Mouse (Mus musculus): ENCODE data around the gene Plin3. TPM values are rescaled to one million over a fixed set of nuclear protein-coding genes. Genes with fewer than 3 reads are reported as not detected.

Plin3 gene
- polyA plus RNA-seq, 1 experiment from 2014 or later = 37.5 TPM

DNA sequence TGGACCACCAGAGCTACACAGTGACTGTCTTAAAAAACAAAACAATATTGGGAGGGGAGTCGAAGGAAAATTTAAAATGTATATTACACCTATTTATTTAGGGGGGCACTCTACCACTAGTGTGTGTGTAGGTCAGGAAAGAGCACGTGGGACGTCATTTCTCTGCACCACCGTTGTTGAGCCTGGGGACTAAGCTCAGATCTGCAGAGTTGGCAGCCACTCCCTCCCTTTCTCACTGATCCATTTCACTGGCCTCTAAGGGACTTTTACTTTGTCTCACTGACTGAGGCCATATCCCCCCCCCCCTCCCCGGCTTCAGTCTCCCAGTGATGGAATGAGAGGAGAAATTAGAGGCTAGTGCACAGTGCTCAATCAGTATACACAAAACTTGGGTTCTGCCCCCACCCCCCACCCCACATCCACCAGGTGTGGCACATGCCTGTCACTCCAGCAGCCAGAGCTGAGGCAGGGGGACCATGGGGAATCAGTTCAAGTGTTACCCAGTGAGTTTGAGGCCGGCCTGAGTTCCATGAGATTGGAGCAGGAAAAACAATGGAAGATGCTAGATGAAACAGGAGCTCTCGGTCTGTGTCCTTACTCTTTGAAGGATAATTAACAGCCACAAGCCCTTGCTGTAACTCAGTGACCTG is 722 bp downstream of the Plin3 start:
- no peak for DNase-seq (ENCODE audit: low spot score)
- H3K36me3 ChIP-seq (ENCODE audit: control insufficient read depth, insufficient read depth, low read length) = no peaks in the 10 kb centered on the region
- H3K9ac ChIP-seq (ENCODE audit: low read length) = no peak overlapping the region; the same call in 1 of the 2 replicates
- no peak overlapping the region; the same call in 1 of the 2 replicates for H3K4me3 ChIP-seq (ENCODE audit: low read depth, low read length)
- peak overlapping the region; percentile 88; the same call in 1 of the 2 replicates for H3K27ac ChIP-seq (ENCODE audit: low read depth, low read length)
- no peaks in the 10 kb centered on the region for H3K27me3 ChIP-seq (ENCODE audit: control insufficient read depth, insufficient read depth, low read length)
- peak overlapping the region; percentile 72; the same call in 1 of the 2 replicates for H3K4me2 ChIP-seq (ENCODE audit: low read depth, low read length, severe bottlenecking)
- no peak for ATAC-seq (replicated peaks; ENCODE audit: low FRiP score)
- H3K9me3 ChIP-seq (ENCODE audit: control insufficient read depth, low read length) = no peaks in the 10 kb centered on the region
- 61% methylated on average over 7 of the region's 7 CpGs for WGBS
- H3K4me1 ChIP-seq (replicated peaks; ENCODE audit: control insufficient read depth, insufficient read depth, low read length) = peaks cover 23% of the 10 kb centered on the region

DNA sequence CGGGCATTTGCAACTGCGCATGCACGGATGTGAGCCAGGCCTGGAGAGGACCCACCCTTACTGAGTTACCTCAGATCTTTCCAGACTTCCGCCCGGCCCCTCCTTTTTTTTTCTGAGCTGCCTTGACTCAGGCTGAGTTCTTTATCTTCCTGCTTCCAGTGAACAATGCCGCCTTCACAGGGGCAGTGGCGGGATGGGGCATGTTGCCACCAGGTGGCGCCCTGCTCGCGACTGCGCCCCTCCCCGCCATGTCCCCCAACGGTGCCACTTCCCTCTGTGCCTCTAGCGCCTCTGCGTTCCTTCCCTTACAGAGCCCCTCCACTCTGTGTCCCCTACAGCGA is 1.5 kb downstream of the Plin3 start:
- H3K9ac ChIP-seq (ENCODE audit: low read length) = peak overlapping the region; percentile 14
- H3K27ac ChIP-seq (ENCODE audit: low read depth, low read length) = peak overlapping the region; percentile 88
- no peaks in the 10 kb centered on the region for H3K27me3 ChIP-seq (ENCODE audit: control insufficient read depth, insufficient read depth, low read length)
- ATAC-seq (replicated peaks; ENCODE audit: low FRiP score) = peak; percentile 86
- peak overlapping the region; percentile 72 for H3K4me2 ChIP-seq (ENCODE audit: low read depth, low read length, severe bottlenecking)
- DNase-seq (ENCODE audit: low spot score) = peak; percentile 94
- under 1% methylated on average over 16 of the region's 16 CpGs for WGBS
- peak overlapping the region; percentile 39; the same call in 1 of the 2 replicates for H3K4me3 ChIP-seq (ENCODE audit: low read depth, low read length)
- peaks cover 23% of the 10 kb centered on the region for H3K4me1 ChIP-seq (replicated peaks; ENCODE audit: control insufficient read depth, insufficient read depth, low read length)
- H3K9me3 ChIP-seq (ENCODE audit: control insufficient read depth, low read length) = no peaks in the 10 kb centered on the region
- no peaks in the 10 kb centered on the region for H3K36me3 ChIP-seq (ENCODE audit: control insufficient read depth, insufficient read depth, low read length)

DNA sequence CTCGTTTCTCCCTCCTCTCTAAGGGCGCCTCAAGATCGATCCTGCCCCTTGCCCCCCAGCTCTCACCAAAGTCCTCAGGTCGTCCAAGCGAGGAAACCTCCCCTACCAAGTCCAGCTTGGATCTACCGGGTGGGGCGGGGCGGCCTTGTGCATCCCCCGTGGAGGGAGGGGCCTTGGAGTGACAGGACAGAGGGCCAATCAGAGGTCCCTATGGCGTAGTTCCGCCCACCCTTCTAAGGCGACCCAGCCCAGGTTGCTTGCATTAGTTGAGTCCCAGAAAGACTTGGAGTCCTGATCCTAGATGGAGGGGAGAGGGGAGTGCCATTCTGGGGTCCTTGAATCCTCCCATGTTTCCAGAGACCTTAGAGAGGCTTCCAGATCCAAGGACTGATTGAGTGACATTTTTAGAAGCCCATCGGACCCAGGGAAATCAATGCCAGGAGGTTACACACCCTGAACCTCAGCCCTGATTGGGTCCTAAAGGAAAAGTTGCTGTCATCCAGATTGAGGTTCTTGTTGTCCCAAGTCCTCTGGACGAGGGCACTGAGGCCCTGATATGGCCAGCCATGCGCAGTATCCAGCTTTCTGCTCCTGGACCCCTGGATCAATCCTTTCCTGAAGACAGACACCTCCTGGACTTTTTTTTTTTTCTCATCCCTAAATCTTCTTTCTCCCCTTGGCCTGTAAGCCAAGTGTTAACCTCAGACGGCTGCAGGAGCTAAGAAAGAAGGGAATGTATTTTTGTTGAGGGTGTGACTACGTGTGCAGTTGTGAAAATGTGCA is 2.1 kb downstream of the Plin3 start:
- DNase-seq (ENCODE audit: low spot score) (peak; percentile 94), ATAC-seq (replicated peaks; ENCODE audit: low FRiP score) (peak; percentile 83)
- no peaks in the 10 kb centered on the region for H3K27me3 ChIP-seq (ENCODE audit: control insufficient read depth, insufficient read depth, low read length)
- H3K4me2 ChIP-seq (ENCODE audit: low read depth, low read length, severe bottlenecking) = peak overlapping the region; percentile 72
- no peaks in the 10 kb centered on the region for H3K9me3 ChIP-seq (ENCODE audit: control insufficient read depth, low read length)
- no peaks in the 10 kb centered on the region; the same call in 1 of the 2 replicates for H3K36me3 ChIP-seq (ENCODE audit: control insufficient read depth, insufficient read depth, low read length)
- peaks cover 23% of the 10 kb centered on the region for H3K4me1 ChIP-seq (replicated peaks; ENCODE audit: control insufficient read depth, insufficient read depth, low read length)
- H3K9ac ChIP-seq (ENCODE audit: low read length) = peak overlapping the region; percentile 59
- 3% methylated on average over 17 of the region's 17 CpGs for WGBS
- H3K4me3 ChIP-seq (ENCODE audit: low read depth, low read length) = peak overlapping the region; percentile 39
- peak overlapping the region; percentile 88 for H3K27ac ChIP-seq (ENCODE audit: low read depth, low read length)

DNA sequence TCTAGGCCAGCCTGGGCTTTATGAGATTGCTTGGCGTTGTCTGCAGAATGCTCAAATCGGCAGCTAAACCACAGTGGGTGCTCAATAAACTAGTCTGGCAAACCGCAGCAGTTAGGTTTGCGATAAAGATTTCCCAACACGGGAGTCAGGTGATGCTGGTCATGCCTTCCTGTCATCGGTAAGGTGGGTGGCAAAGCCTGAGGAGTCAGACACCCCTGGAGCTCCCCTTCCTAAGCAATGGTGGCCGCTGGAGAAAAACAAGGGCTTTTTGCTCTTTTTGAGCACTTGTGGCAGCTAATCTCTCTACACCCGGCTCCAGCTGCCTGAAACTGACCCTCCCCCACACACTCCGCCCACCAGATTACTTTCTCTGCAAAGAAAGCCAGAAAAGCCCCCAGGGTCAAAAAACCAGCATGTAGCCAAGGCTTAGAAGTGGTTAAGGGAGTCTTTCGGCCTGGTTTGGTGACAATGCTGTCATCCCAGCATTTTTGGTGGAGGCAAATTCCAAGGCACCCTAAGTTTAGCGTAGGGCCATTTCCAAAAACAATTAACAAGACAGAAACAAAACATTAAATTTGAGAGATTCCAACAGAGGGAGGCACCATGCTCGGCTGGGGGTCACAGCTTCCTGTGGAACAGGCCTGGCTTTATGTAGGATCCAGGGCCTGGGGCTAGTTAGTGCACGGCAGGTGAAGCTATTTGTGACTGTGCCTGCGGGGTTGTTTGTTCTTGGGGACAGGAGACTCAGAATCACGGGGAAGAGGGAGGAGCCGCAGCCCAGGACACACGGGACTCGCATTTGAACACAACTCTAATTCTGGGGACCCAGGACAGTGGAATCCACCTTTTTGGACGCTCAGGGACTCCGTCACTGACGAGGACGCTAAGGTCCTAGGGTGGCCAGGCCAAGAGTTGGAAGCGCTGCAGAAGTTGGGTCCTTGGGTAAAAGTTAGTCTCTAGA is 3.0 kb downstream of the Plin3 start:
- peaks cover 23% of the 10 kb centered on the region for H3K4me1 ChIP-seq (replicated peaks; ENCODE audit: control insufficient read depth, insufficient read depth, low read length)
- H3K27me3 ChIP-seq (ENCODE audit: control insufficient read depth, insufficient read depth, low read length) = no peaks in the 10 kb centered on the region
- H3K4me2 ChIP-seq (ENCODE audit: low read depth, low read length, severe bottlenecking) = peak overlapping the region; percentile 72
- no peaks in the 10 kb centered on the region for H3K9me3 ChIP-seq (ENCODE audit: control insufficient read depth, low read length)
- 2% methylated on average over 23 of the region's 23 CpGs for WGBS
- H3K27ac ChIP-seq (ENCODE audit: low read depth, low read length) = peak overlapping the region; percentile 88
- peak overlapping the region; percentile 59 for H3K9ac ChIP-seq (ENCODE audit: low read length)
- peak overlapping the region; percentile 39 for H3K4me3 ChIP-seq (ENCODE audit: low read depth, low read length)
- H3K36me3 ChIP-seq (ENCODE audit: control insufficient read depth, insufficient read depth, low read length) = no peaks in the 10 kb centered on the region; the same call in 1 of the 2 replicates
- DNase-seq (ENCODE audit: low spot score) (peak; percentile 80), ATAC-seq (replicated peaks; ENCODE audit: low FRiP score) (peak; percentile 26)

DNA sequence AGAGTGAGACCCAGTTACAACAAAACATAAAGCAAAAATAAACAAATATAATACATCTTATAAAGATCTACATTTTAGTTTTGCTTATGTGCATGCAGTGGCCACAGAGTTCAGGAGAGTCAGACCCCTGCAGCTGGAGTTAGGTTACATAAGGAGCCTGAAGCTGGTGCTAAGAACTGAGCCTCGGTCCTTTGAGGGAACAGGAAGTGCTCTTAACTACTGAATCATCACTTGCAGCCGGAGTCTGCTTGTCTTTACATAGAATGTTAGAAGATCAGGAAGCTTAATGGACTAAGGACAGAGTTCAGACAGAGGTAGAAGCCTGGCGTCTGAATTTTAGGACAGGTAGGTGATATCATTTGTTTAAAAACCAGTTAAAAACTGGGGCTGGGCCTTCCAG is 3.8 kb downstream of the Plin3 start:
- WGBS = 45% methylated on average over 3 of the region's 3 CpGs

DNA sequence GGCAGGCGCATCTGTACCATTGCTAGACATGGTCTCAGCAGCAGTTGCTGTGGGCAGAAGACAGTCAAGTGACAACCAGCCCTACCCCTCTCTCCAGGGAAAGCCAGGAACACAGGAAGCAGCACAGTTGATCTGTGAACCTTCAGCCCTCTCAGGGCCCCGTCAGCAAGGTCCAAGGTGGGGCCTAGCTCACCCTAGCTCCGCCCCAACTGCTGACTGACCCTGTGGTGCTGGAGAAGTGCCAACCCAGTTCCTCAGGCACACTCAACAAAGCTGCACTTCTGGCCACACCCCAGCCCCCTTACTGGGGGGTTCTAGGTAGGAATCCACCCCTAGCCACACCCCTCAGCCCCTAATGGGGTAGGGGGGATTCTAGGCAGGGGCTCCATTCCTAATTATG is 4.8 kb downstream of the Plin3 start:
- DNase-seq (ENCODE audit: low spot score) (no peak), ATAC-seq (replicated peaks; ENCODE audit: low FRiP score) (no peak)
- H3K4me1 ChIP-seq (replicated peaks; ENCODE audit: control insufficient read depth, insufficient read depth, low read length) = peaks cover 23% of the 10 kb centered on the region
- H3K9me3 ChIP-seq (ENCODE audit: control insufficient read depth, low read length) = no peaks in the 10 kb centered on the region
- no peaks in the 10 kb centered on the region; the same call in 1 of the 2 replicates for H3K36me3 ChIP-seq (ENCODE audit: control insufficient read depth, insufficient read depth, low read length)
- no peak overlapping the region for H3K27ac ChIP-seq (ENCODE audit: low read depth, low read length)
- 67% methylated on average over 3 of the region's 3 CpGs for WGBS
- H3K4me3 ChIP-seq (ENCODE audit: low read depth, low read length) = no peak overlapping the region
- no peak overlapping the region for H3K4me2 ChIP-seq (ENCODE audit: low read depth, low read length, severe bottlenecking)
- no peak overlapping the region for H3K9ac ChIP-seq (ENCODE audit: low read length)
- H3K27me3 ChIP-seq (ENCODE audit: control insufficient read depth, insufficient read depth, low read length) = no peaks in the 10 kb centered on the region

More for the DNA sequence above, 3.8 kb downstream of the Plin3 start:
- H3K4me2 ChIP-seq (ENCODE audit: low read depth, low read length, severe bottlenecking) = peak overlapping the region; percentile 72
- peak overlapping the region; percentile 88 for H3K27ac ChIP-seq (ENCODE audit: low read depth, low read length)
- H3K36me3 ChIP-seq (ENCODE audit: control insufficient read depth, insufficient read depth, low read length) = no peaks in the 10 kb centered on the region; the same call in 1 of the 2 replicates
- no peaks in the 10 kb centered on the region for H3K27me3 ChIP-seq (ENCODE audit: control insufficient read depth, insufficient read depth, low read length)
- peaks cover 23% of the 10 kb centered on the region for H3K4me1 ChIP-seq (replicated peaks; ENCODE audit: control insufficient read depth, insufficient read depth, low read length)
- ATAC-seq (replicated peaks; ENCODE audit: low FRiP score) (no peak), DNase-seq (ENCODE audit: low spot score) (no peak)
- H3K4me3 ChIP-seq (ENCODE audit: low read depth, low read length) = peak overlapping the region; percentile 39; the same call in 1 of the 2 replicates
- H3K9ac ChIP-seq (ENCODE audit: low read length) = peak overlapping the region; percentile 59
- no peaks in the 10 kb centered on the region for H3K9me3 ChIP-seq (ENCODE audit: control insufficient read depth, low read length)

DNA sequence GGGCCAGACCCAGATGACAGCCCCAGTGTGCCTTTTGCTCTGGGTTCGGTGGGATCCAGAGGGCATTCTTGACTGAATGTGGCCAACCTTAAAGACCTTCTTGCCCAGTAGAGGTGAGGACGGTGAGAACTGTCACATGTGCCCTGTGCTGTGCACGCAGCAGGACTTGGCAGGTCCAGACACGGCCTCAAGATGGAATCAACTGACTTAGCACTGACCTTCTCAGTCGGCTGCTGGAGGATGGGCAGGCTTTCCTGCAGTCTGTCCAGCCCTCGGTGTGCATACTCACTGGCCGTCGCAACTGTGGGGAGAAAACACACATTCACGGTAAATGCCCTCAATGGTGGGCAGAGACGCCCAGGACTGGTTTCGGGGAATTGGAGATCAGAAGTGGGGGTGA is 6.7 kb downstream of the Plin3 start:
- no peaks in the 10 kb centered on the region for H3K9me3 ChIP-seq (ENCODE audit: control insufficient read depth, low read length)
- no peak for ATAC-seq (replicated peaks; ENCODE audit: low FRiP score)
- 93% methylated on average over 11 of the region's 11 CpGs for WGBS
- no peaks in the 10 kb centered on the region for H3K27me3 ChIP-seq (ENCODE audit: control insufficient read depth, insufficient read depth, low read length)
- no peak overlapping the region for H3K4me3 ChIP-seq (ENCODE audit: low read depth, low read length)
- H3K9ac ChIP-seq (ENCODE audit: low read length) = no peak overlapping the region
- H3K4me1 ChIP-seq (replicated peaks; ENCODE audit: control insufficient read depth, insufficient read depth, low read length) = peaks cover 19% of the 10 kb centered on the region; the same call in 1 of the 2 replicates
- H3K4me2 ChIP-seq (ENCODE audit: low read depth, low read length, severe bottlenecking) = no peak overlapping the region
- no peak overlapping the region for H3K27ac ChIP-seq (ENCODE audit: low read depth, low read length)
- no peak for DNase-seq (ENCODE audit: low spot score)
- H3K36me3 ChIP-seq (ENCODE audit: control insufficient read depth, insufficient read depth, low read length) = no peaks in the 10 kb centered on the region; the same call in 1 of the 2 replicates

DNA sequence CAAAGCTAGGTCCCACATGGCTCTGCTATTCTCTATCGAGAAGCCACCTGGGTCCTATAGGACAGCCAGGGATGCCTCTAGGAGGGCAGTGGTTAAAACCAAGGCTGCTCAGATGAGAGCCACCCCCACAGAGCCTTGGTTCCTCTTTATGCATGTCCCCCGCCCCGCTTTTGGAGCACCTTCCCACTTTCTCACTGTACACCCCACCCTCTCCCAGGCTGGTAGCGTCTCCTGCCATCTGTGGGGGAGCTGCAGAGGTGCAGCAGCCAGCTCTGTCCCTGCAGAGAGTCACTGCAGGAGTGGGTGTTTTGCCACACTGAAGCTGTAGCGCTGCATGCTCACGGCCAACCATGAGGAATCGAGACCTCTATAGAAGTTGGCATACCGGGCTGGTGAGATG is 9.4 kb downstream of the Plin3 start:
- Histone ChIP-seq H3K9ac (ENCODE audit: low read length) (no peak overlapping the region), H3K4me2 (ENCODE audit: low read depth, low read length, severe bottlenecking) (no peak overlapping the region), H3K36me3 (ENCODE audit: control insufficient read depth, insufficient read depth, low read length) (no peaks in the 10 kb centered on the region; the same call in 1 of the 2 replicates), H3K4me3 (ENCODE audit: low read depth, low read length) (no peak overlapping the region), H3K27ac (ENCODE audit: low read depth, low read length) (no peak overlapping the region), H3K9me3 (ENCODE audit: control insufficient read depth, low read length) (no peaks in the 10 kb centered on the region), H3K27me3 (ENCODE audit: control insufficient read depth, insufficient read depth, low read length) (no peaks in the 10 kb centered on the region), H3K4me1 (replicated peaks; ENCODE audit: control insufficient read depth, insufficient read depth, low read length) (0 out of 2 replicates have a peak, but pooled peaks cover 3% of the 10 kb centered on the region)
- ATAC-seq (replicated peaks; ENCODE audit: low FRiP score) = no peak
- no peak for DNase-seq (ENCODE audit: low spot score)
- 96% methylated on average over 8 of the region's 8 CpGs for WGBS
